Mouse (Mus musculus) stomach, embryonic 15.5 days (tissue): ENCODE data around the gene Tas1r3. TPM values are rescaled to one million over a fixed set of nuclear protein-coding genes. Genes with fewer than 3 reads are reported as not detected.

Experiments
- ATAC-seq: fragments of 200-750 bp; cut with Nextera tagmentation; 2 replicates; pipeline ENCODE4 v1.8.0; 2017; ENCODE audit warnings: low read depth, moderate number of reproducible peaks, moderate TSS enrichment; ENCODE audit not compliant: insufficient read depth, low FRiP score
- H3K27ac ChIP-seq: fragments of 300-500 bp; sonication (generic); 2 replicates; pipeline ENCODE4 v1.5.1; 2015; ENCODE audit warnings: mild to moderate bottlenecking, inconsistent platforms
- H3K27me3 ChIP-seq: fragments of 300-500 bp; sonication (generic); replicated peaks from 2 replicates; pipeline ENCODE4 v1.6.1; 2015; ENCODE audit warnings: inconsistent platforms
- H3K36me3 ChIP-seq: fragments of 300-500 bp; sonication (generic); 2 replicates; pipeline ENCODE4 v1.6.1; 2015; ENCODE audit warnings: inconsistent platforms
- H3K4me1 ChIP-seq: fragments of 300-500 bp; sonication (generic); 2 replicates; pipeline ENCODE4 v1.6.1; 2015; ENCODE audit warnings: inconsistent platforms
- H3K4me2 ChIP-seq: fragments of 300-500 bp; sonication (generic); 2 replicates; pipeline ENCODE4 v1.6.1; 2015; ENCODE audit warnings: mild to moderate bottlenecking, inconsistent platforms
- H3K4me3 ChIP-seq: fragments of 300-500 bp; sonication (generic); replicated peaks from 2 replicates; pipeline ENCODE4 v1.5.1; 2015; ENCODE audit warnings: inconsistent platforms
- H3K9ac ChIP-seq: fragments of 300-500 bp; sonication (generic); 2 replicates; pipeline ENCODE4 v1.6.1; 2015; ENCODE audit warnings: inconsistent platforms
- H3K9me3 ChIP-seq: fragments of 300-500 bp; sonication (generic); 2 replicates; pipeline ENCODE4 v1.6.1; 2016; ENCODE audit warnings: inconsistent platforms
- WGBS: fragments of 180-500 bp; shearing (Covaris S2); methylation state at CpG from one replicate; pipeline ENCODE4 v1.1.7; 2015; 5-methylcytosine and 5-hydroxymethylcytosine counted together
- polyA plus RNA-seq: library from polyadenylated mRNA; unstranded; fragments of >200 nt; fragmentation: Nextera tagmentation; extraction: Ambion mirVana; gene quantifications from 2 replicates; pipeline ENCODE4 v1.2.1, GENCODE M21; 2015

Tas1r3 gene
- polyA plus RNA-seq, 1 experiment from 2014 or later: 0.30 TPM

DNA sequence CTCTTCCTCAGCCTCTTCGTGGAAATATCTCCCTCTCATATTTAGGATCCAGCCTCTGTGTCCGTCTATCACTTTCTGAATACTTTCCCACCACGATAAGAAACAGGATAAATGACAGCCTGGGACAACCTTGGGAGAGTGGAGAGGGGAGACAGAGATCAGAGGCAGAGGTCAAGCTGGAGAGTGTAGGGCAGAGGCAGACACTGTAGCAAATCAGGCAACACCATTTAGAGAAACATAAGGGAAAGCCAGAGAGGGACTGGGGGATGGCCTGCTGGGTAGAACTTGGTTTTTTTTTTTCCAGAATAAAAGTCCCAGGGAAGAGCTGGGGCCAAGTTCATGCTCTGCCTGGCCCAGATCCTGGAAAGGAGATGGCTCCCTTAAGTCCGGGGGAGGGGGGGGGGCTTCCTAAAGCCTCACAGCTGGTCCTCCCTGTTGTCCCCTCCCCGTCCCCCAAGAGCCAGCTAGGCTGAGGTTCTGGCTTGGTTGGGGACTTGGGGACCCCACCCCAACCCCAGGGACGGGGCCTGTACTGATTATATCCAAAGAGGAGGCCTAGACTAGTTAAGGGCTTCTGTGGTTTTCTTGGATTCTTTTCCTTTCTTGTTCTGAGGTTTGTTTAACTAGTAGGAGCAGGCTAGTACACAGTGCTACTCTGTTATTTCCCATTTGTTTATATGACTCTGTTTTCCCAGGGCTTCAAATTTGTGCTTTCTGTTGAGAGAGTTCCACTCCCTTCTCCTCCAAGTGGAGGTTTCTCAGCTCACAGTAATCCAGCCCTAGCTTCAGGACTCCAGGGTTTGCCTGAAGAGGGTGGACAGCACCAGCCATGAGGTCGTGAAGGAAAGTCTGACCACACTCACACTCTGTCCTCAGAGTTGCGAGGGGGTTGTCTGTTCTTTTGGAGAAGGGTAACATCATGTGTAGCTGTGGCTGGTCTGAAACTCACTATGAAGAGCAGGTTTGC lies 24.7 kb downstream of the Tas1r3 start:
- Histone ChIP-seq H3K27me3 (no peaks in the 10 kb centered on the region), H3K4me1 (peaks cover 48% of the 10 kb centered on the region), H3K4me3 (no peak overlapping the region), H3K27ac (peak overlapping the region; percentile 96), H3K9ac (no peak overlapping the region), H3K9me3 (no peaks in the 10 kb centered on the region), H3K4me2 (peak overlapping the region; percentile 88), H3K36me3 (0 out of 2 replicates have a peak, but pooled peaks cover 3% of the 10 kb centered on the region)
- 43% methylated on average over 8 of the region's 8 CpGs for WGBS
- ATAC-seq: no peak

DNA sequence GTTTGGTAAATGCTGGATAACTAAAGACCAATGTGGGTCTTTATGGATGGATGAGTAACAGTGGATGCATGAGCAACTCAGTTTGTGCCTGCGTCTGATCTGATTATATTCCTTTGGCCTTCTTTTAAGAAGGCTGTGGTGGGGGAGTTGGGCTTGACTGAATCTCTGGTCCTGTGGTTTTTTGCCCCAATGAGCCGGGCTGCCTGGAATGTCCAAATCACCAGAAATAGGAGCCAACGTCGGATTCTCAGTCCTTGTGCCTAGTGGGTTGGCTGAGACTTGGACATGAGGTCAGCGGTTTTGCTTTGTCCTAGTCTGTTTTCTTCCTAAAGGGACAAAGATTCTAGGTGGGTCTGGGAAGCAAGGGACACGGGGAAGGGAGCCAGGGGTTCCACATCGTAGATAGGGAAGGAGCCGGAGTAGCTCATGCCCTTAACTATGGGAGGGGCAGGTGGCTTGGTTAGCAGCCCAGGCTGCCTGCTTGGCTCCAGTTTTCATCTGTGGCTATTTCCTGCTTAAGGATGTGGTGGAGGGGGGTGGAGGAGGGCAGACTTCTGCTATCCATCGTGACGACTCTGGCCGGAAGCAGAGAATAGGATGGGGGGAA lies 25.7 kb downstream of the Tas1r3 start:
- H3K4me1 ChIP-seq: peaks cover 57% of the 10 kb centered on the region
- H3K27ac ChIP-seq: peak overlapping the region; percentile 96
- H3K4me2 ChIP-seq: no peak overlapping the region; the same call in 1 of the 2 replicates
- H3K4me3 ChIP-seq: no peak overlapping the region
- no peaks in the 10 kb centered on the region for H3K9me3 ChIP-seq
- no peak for ATAC-seq
- H3K36me3 ChIP-seq: peaks cover 9% of the 10 kb centered on the region
- WGBS: 59% methylated on average over 11 of the region's 11 CpGs
- no peaks in the 10 kb centered on the region for H3K27me3 ChIP-seq
- H3K9ac ChIP-seq: no peak overlapping the region

DNA sequence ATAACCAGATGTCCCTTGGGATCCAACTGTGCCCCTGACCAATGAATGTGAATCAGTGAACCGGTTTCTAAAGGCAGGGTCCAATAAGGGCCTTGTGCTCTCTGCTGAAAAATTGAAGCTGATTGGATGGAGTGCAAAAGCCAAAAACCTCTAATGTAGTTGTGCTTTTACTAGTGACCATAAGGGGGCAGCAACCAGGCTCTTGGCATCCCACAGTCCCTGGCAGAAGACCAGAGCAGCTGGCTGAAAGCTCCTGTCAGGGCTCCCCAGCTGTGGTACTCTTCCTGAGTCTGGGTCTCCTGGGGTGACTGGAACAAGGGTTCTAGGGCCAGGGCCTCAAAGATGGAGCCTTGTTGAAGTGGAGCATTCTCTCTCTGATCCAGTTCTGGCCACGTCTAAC lies 29.3 kb downstream of the Tas1r3 start:
- Histone ChIP-seq H3K9ac (no peak overlapping the region), H3K4me1 (peaks cover 37% of the 10 kb centered on the region), H3K4me2 (no peak overlapping the region), H3K27me3 (no peaks in the 10 kb centered on the region), H3K36me3 (peaks cover 7% of the 10 kb centered on the region), H3K27ac (peak overlapping the region; percentile 80), H3K9me3 (no peaks in the 10 kb centered on the region), H3K4me3 (no peak overlapping the region)
- 26% methylated on average over 2 of the region's 2 CpGs for WGBS
- ATAC-seq: 0 out of 2 replicates have a peak, but pooled peaks have one; percentile 7

DNA sequence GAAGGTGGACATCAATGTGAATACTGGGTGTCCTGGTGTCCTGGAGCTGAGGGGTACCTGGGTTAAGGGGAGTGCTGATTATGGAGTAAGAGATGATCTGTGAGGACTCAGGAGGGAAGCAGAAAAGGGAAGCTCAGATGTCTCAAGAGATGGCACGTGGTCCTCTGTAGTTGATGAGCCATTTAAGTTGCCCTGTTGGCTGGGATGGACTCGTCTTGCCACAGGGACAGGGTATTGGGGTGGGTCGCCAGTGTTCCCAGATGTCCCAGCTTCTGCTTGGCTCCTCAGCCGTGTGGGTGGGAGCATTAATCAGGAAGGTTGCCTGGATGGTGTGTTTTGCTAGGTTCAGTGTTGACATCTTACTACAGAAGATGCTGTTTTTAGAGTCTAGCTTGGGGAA lies 29.9 kb downstream of the Tas1r3 start:
- H3K9ac ChIP-seq: no peak overlapping the region
- H3K4me1 ChIP-seq: peaks cover 32% of the 10 kb centered on the region
- no peak overlapping the region; the same call in 1 of the 2 replicates for H3K4me3 ChIP-seq
- H3K27ac ChIP-seq: peak overlapping the region; percentile 27; the same call in 1 of the 2 replicates
- no peaks in the 10 kb centered on the region for H3K27me3 ChIP-seq
- no peak overlapping the region for H3K4me2 ChIP-seq
- no peak for ATAC-seq
- peaks cover 7% of the 10 kb centered on the region for H3K36me3 ChIP-seq
- no peaks in the 10 kb centered on the region for H3K9me3 ChIP-seq
- 84% methylated on average over 4 of the region's 4 CpGs for WGBS

DNA sequence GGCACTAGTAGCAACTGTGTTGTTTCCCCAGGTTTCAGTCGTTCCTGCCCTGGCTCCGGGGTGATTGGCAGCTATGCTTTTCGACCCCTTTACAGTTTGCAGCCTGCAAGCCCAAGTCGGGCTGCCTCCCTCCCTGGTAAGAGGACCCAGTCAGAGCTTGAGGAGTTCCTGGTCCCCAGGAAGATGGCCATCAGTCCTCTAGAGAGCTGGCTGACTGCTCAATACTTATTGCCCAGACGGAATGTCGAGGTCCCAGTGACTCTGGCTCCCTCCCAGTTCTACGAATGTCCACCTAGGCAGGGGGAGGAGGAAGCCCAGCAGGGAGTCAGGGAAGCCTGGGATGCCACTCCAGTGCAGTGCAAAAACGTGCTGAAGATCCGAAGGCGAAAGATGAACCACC lies 30.8 kb downstream of the Tas1r3 start:
- Histone ChIP-seq H3K4me2 (peak overlapping the region; percentile 93), H3K27ac (peak overlapping the region; percentile 94; the same call in 1 of the 2 replicates), H3K36me3 (peaks cover 7% of the 10 kb centered on the region), H3K9me3 (no peaks in the 10 kb centered on the region), H3K4me1 (peaks cover 23% of the 10 kb centered on the region), H3K4me3 (peak overlapping the region; percentile 85), H3K27me3 (no peaks in the 10 kb centered on the region), H3K9ac (peak overlapping the region; percentile 91)
- WGBS: 52% methylated on average over 10 of the region's 10 CpGs
- no peak for ATAC-seq

DNA sequence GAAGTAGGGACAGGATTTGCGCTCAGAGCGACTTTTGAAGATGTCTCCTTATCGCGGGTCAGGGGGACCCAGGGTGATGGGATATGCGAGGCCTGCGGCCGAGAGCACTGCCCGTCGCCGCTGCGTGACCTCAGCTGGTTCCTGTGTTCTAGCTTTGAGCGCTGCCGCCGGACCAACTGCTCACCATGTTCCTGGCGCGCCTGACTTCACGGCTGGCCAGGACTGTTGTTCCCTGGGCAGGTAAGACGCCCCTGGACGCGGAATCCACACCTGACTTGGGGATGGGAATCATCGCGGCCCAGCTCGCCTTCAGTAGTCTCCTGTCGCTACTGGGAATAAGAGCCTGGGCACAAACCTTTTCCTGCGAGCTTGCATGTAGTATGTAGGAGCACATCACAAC lies 31.3 kb downstream of the Tas1r3 start:
- H3K4me2 ChIP-seq: peak overlapping the region; percentile 93
- H3K27ac ChIP-seq: peak overlapping the region; percentile 94
- no peaks in the 10 kb centered on the region for H3K9me3 ChIP-seq
- peak overlapping the region; percentile 91 for H3K9ac ChIP-seq
- H3K4me3 ChIP-seq: peak overlapping the region; percentile 85
- H3K4me1 ChIP-seq: peaks cover 21% of the 10 kb centered on the region
- under 1% methylated on average over 25 of the region's 25 CpGs for WGBS
- H3K36me3 ChIP-seq: peaks cover 7% of the 10 kb centered on the region
- ATAC-seq: 0 out of 2 replicates have a peak, but pooled peaks have one; percentile 0
- H3K27me3 ChIP-seq: no peaks in the 10 kb centered on the region

DNA sequence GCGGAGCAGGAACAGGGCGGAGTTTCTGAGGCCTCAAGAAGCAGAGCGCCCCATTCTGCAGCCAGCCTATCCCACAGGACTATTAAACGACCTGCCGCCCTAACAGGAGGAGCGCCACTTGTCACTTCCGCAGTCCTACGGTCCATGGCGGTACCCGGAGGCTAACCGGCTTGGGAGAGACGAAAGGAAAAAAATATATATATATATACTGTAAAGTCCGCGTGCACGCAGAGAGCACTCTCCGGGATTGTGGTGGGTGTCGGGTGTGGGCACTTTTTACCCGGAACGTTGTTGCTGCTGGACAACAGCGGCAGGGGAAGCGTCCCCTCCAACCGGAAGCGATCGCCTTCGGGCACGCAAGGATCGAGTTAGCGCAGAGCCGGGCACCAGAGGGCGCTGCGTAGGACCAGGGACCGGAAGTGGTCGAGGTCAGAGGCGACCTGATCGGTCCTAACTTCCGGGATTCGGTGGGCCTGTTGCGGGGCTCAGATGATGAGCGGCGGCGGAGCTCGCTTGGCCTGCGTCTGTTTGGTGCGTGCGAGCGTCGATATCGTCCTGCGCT lies 31.9 kb downstream of the Tas1r3 start, which contains the start of gene Aurkaip1:
Gene Aurkaip1, plus strand, starts transcription at position 68 of the 562 bp plus-strand sequence.
- H3K36me3 ChIP-seq: peaks cover 7% of the 10 kb centered on the region
- WGBS: 0% methylated on average over 49 of the region's 49 CpGs
- H3K27ac ChIP-seq: peak within 1 kb of the TSS; percentile 94
- peak; percentile 94 for ATAC-seq
- no peaks in the 10 kb centered on the region for H3K27me3 ChIP-seq
- peak within 1 kb of the TSS; percentile 85 for H3K4me3 ChIP-seq
- H3K4me2 ChIP-seq: peak within 1 kb of the TSS; percentile 93
- H3K4me1 ChIP-seq: peaks cover 21% of the 10 kb centered on the region
- peak within 1 kb of the TSS; percentile 91 for H3K9ac ChIP-seq
- no peaks in the 10 kb centered on the region for H3K9me3 ChIP-seq

DNA sequence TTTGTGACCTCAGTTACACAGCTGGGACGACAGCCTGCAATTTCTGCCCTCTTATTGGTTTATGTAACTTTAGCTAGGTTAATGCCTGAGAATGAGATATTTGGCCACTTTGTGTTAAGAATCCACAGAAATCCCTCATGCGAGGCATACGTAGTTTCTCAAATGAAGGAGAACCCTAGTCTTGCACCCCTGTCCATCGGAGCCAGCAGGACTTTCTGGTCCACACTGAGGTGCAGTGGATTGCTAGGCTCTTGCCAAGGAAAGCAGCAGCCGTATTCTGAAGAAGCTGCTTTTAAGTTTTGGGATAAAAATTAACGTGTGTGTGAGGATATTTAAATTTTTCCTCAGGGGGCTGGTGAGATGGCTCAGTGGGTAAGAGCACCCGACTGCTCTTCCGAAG lies 32.6 kb downstream of the Tas1r3 start:
- no peaks in the 10 kb centered on the region for H3K9me3 ChIP-seq
- no peaks in the 10 kb centered on the region for H3K27me3 ChIP-seq
- 52% methylated on average over 8 of the region's 8 CpGs for WGBS
- peaks cover 21% of the 10 kb centered on the region for H3K4me1 ChIP-seq
- peaks cover 7% of the 10 kb centered on the region for H3K36me3 ChIP-seq
- peak overlapping the region; percentile 94; the same call in 1 of the 2 replicates for H3K27ac ChIP-seq
- no peak overlapping the region for H3K9ac ChIP-seq
- no peak for ATAC-seq
- peak overlapping the region; percentile 93 for H3K4me2 ChIP-seq
- H3K4me3 ChIP-seq: peak overlapping the region; percentile 85

DNA sequence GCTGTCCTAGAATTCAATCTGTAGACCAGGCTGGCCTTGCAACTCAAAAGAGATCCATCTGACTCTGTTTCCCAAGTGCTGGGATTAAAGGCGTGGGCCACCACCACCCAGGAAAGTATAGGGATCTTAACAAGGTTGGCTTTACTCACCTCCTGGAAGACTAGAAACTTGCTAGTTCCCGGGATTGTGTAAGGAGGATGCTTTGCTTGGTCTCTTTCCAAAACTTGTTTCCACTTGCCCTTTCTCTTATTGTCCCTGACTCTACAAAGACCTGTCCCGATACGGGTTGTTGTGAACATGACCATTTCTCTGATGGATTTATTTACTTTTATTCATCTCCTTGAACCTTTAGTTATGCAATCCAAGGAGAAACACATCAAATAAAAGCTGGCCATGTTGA lies 33.3 kb downstream of the Tas1r3 start:
- 90% methylated on average over 4 of the region's 4 CpGs for WGBS
- Histone ChIP-seq H3K9ac (no peak overlapping the region), H3K36me3 (peaks cover 10% of the 10 kb centered on the region), H3K4me1 (peaks cover 21% of the 10 kb centered on the region), H3K27ac (no peak overlapping the region), H3K4me2 (no peak overlapping the region), H3K4me3 (no peak overlapping the region), H3K9me3 (no peaks in the 10 kb centered on the region), H3K27me3 (no peaks in the 10 kb centered on the region)
- ATAC-seq: no peak

DNA sequence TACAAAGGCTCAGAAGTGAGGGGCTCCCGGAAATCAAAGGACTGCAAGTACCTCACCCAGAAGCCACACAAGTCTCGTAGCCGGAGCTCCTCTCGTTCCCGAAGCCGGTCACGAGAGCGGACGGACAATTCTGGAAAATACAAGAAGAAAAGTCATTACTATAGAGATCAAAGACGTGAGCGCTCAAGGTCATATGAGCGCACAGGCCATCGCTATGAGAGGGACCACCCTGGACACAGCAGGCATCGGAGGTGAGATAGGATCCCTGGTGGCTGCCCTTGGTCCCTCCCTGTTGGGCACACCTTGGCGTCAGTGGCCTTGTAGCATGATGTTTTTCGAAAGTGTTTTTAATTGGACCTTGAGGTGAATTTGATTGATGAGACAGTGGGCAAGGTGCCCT lies 39.7 kb downstream of the Tas1r3 start:
- 96% methylated on average over 16 of the region's 16 CpGs for WGBS
- Histone ChIP-seq H3K9me3 (no peaks in the 10 kb centered on the region), H3K4me1 (no peaks in the 10 kb centered on the region), H3K4me2 (no peak overlapping the region), H3K36me3 (peaks cover 55% of the 10 kb centered on the region), H3K9ac (no peak overlapping the region), H3K4me3 (no peak overlapping the region), H3K27me3 (no peaks in the 10 kb centered on the region), H3K27ac (no peak overlapping the region)
- no peak for ATAC-seq

DNA sequence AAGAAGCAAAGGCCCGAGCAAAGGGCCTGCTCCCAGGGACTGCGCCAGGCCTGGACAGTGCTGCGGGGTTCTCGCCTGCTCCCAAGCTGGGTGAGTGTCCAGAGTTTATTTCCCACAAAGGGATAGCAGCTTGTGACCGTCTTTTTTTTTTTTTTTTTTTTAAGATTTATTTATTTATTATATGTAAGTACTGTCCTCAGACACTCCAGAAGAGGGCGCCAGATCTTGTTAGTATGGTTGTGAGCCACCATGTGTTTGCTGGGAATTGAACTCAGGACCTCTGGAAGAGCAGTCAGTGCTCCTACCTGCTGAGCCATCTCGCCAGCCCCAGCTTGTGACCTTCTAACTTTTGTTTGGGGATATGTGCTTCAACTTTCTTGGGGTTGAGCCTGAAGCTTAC lies 42.1 kb downstream of the Tas1r3 start:
- no peaks in the 10 kb centered on the region for H3K9me3 ChIP-seq
- H3K27me3 ChIP-seq: no peaks in the 10 kb centered on the region
- H3K36me3 ChIP-seq: peaks cover 77% of the 10 kb centered on the region
- H3K4me1 ChIP-seq: no peaks in the 10 kb centered on the region
- 75% methylated on average over 7 of the region's 7 CpGs for WGBS
- no peak overlapping the region for H3K4me3 ChIP-seq
- no peak overlapping the region for H3K9ac ChIP-seq
- H3K4me2 ChIP-seq: no peak overlapping the region
- no peak for ATAC-seq
- no peak overlapping the region for H3K27ac ChIP-seq
